Mouse (Mus musculus) cerebellum, adult 11-12 months (tissue): ENCODE measurements around the gene Gm20605.

Experiments used
- DNase-seq: peaks from one replicate; pipeline ENCODE4 v3.0.0; 2022

Gene Gm20605

GRCm38 (mm10) chr5:137628498-137629305, at the start of gene Gm20605, which contains the start of the genes Fbxo24 and Lrch4:
Gene Gm20605, plus strand, starts transcription at chr5:137629175.
Gene Fbxo24, minus strand, starts transcription at chr5:137629002.
Gene Lrch4, plus strand, starts transcription at chr5:137629121.
- peak; percentile 100 for DNase-seq

DNA sequence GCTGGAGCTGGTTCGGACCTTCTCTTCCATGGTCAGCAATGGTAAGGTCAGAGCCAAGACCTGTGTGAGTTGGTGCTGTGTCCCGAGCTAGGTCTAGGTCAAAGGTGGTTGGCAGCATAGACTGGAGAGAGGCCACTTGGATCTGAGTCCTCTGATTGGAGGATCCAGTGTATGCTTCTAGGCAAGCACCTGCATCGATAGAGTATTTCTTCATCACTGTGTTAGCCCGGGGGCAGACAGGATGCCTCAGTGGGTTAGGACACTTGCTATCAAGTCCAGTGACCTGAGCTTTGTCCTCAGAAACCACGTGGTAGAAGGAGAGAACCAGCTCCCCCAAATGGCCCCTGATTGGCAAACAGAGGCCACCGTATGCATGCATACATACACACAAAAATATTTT, 48.7 kb upstream of the Gm20605 start:
- DNase-seq: no peak

GRCm38 (mm10) chr5:137582702-137583101, 46.3 kb upstream of the Gm20605 start:
- DNase-seq: no peak

GRCm38 (mm10) chr5:137583670-137584169, 45.3 kb upstream of the Gm20605 start:
- no peak for DNase-seq

- peak; percentile 66 for DNase-seq
Measured at GRCm38 (mm10) chr5:137584976-137585375, 44.0 kb upstream of the Gm20605 start.

GRCm38 (mm10) chr5:137590507-137590906, 38.5 kb upstream of the Gm20605 start:
- no peak for DNase-seq

GRCm38 (mm10) chr5:137595921-137596320, 33.1 kb upstream of the Gm20605 start:
- no peak for DNase-seq

DNA sequence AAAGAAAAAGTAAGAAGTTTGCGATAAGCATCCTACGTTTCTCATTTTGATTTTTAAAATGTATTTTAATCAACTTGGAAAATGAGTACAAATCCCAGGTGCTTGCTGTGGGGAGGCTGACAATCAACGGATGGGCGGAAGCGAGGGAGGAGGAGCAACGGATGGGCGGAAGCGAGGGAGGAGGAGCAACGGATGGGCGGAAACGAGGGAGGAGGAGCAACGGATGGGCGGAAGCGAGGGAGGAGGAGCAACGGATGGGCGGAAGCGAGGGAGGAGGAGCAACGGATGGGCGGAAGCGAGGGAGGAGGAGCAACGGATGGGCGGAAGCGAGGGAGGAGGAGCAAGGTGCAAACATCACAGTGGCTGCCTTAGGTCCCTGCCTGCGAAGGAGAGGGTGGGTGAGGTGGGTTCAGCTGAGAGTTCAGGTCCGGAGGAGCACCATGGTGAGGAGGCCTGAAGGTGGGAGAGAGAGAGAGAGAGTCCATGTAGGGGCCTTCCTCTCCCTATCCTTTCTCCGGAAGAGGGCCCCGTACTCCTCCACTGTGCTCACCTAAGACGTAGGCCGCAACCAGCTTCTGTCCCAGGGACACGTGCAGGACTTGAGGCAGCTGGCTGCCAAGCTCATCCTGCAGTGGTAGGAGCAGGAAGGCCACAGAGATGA, 32.2 kb upstream of the Gm20605 start:
- no peak for DNase-seq

DNA sequence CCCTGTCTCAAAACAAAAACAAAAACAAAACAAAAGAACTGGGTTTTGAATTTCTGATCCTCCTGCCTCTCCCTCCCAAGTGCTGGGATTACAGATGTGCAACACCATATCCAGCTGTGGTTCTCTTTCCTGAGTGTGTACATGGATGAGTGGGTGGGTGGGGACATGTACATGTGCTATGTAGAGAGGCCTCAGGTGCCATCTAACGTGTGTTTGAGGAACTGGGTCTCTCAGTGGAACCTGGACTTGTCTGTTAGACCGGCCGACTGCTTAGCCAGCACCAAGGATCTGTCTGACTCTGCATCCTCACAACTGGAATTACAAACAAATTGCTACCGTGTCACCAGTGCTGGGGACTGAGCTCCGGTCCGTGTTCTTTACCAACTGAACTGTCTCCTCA, 31.4 kb upstream of the Gm20605 start:
- no peak for DNase-seq

GRCm38 (mm10) chr5:137598100-137598826, 30.7 kb upstream of the Gm20605 start:
- DNase-seq: no peak

GRCm38 (mm10) chr5:137599600-137599999, 29.4 kb upstream of the Gm20605 start:
- DNase-seq: peak; percentile 54

DNA sequence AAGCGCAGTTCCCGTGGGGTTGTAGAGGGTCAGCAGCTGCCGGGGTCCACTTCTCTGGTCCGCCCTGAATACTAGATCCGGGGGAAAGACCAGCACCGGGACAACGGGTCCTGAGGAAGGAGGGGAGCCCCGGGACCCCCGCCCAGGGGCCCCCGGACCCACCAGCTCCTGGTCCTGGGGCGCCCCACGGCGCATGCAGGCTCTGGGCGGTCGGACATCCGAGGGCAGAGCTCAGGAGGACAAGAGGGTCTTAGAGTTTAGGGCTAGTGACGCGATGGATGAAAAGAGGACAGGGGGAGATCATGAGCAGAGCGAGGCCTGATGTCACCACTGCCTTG, 28.7 kb upstream of the Gm20605 start:
- DNase-seq: no peak

DNA sequence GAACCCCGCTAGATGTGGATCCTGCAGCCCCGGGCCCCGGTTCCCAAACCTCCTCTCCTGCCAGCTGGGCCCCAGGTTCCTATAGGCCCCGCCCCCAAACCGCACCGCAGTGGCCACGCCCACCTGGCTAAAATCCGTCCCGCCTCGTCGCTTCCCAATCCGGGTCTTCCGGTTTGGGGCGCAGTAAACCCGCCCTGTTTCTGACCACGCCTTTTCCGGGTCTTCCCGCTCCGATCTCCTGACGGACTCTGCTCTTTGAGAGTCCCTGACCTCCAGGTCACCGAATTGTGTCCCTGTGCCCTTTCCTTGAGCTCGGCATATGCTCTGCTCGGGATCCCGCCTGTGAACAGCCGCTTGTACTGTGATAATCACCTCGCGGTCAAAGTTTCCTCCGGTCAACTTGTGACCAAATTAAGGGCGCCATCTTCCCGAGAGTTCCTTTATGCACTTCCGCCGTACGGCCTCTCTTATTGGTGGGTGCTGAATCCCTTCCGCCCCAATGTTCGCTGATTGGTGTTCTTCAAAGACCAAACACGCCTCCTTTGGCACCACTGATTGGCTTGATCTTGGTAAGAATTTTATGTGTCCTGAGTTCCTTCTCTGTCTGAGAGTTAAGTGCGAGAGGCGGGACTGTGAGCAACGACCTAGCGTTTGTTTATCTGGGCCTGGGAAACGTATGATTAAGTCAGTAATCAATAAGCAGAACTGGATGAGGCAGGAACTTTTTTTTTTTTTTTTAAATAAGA, 28.2 kb upstream of the Gm20605 start, which contains the start of gene Mospd3:
Mospd3 (minus strand) TSS at position 440 of the 746 bp plus-strand sequence.
- peak; percentile 94 for DNase-seq

DNA sequence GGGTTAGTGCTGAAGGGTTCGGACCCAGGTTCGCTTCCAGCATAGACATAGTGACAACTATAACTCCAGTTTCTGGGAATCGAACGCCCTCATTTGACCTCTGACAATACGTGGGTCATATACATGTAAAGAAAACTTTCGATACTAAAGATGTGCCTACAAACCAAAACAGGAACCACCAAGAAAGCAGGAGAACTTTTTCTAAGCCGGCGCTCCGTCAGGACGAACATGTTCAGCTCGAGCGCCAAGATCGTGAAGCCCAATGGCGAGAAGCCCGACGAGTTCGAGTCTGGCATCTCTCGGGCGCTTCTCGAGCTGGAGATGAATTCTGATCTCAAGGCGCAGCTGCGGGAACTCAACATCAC, 27.6 kb upstream of the Gm20605 start:
- no peak for DNase-seq

DNA sequence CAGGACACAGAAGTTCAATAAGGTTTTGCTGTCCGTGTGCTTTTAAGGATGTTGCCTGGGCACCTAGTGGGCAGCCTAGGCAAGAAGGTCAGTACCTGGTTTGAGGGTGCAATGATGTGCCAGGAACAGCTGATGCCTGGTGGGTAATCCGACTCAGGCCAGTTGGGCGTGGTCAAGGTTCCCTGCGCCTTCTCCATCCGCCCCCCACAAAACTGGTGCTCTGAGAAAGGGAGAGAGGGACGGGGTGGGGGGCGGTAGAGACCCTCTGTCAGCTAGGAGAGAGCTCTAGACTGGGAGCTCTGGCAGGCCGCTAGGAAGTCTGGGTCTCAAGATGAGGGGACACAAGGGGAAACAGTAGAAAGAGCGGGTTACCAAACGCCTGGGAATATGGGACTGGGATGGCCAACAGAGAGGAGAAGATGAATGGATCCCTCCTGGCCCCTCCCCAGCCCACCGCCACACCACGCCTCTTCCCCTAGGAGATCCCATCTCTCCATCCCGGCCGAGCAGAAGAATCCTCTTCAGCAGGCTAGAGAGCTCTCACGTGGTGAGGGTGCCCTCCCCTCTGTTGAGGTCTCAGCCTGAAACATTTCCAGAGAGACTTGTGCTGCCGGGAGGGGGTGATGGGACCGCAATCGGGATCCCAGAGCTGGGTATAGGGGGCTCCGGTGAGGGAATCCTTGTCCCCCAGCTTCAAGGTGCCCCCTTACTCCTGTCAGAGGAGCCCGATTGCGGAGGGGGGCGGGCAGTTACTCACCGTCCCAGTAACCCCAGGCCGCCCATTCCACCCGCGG, 20.9 kb upstream of the Gm20605 start:
- no peak for DNase-seq

DNA sequence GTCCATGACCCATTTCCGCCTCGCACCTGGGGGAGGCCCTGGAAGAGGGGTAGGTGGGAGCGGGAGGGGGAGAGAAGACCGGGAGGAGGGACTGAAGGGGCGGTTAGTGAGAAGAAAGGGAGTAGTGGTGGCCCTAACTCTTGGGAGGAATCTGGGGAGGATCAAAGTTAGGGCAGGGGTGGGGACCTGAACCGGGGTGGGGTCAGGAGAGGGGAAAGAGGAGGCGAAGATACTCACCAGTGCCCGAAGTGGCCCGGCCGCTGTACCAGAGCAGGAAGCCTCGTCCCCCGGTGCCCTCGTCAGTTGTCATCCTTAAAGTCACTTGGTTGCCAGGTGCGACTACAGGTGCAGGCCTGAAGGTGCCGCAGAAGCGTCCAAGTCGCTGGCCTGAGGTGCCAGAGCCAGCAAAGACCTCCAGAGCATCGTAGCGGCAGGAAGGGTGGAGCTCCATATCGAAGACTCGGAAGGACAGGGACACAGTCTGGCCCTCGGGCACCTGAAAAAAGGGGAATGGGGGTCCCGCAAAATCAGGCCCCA, 20.3 kb upstream of the Gm20605 start:
- DNase-seq: no peak

DNA sequence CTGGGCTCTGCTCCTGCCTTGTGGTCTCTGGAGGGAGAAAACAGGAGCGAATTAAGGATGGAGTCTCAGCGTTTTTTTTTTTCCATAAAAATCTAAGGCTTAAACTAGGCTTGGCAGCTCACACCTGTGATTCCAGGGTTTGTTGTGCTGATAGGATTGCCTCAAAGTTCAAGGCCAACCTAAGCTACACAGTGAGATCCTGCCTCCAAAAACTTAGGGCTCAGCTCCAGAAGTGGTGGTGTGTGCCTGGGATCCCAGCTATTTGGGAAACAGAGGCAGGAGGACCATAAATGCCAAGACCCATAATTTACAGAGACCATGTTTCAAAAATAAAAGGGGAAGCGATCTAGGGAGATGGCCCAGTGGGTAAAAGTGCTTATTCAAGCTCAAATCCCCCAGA, 19.7 kb upstream of the Gm20605 start:
- no peak for DNase-seq

DNA sequence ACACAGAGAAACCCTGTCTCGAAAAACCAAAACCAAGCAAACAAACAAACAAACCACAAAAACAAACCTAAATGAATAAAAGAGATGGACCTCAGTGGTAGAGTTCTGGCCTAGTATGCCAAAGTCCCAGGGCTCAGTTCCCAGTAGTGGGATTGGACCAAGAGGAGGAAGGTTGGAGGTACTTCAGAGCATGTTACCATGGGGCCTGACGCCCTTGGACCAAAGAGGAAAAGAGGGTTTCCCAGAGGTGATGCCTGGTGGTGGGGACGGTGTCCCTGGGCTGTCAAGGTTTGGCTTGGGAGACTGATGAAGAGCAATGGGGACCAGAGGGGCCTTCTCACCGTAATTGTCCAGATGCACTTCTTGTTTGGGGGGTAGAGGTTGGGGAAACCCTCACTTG, 18.9 kb upstream of the Gm20605 start:
- DNase-seq: no peak

GRCm38 (mm10) chr5:137610548-137611244, 18.3 kb upstream of the Gm20605 start:
- no peak for DNase-seq

- no peak for DNase-seq
Measured at GRCm38 (mm10) chr5:137611245-137611602, 17.8 kb upstream of the Gm20605 start.

DNA sequence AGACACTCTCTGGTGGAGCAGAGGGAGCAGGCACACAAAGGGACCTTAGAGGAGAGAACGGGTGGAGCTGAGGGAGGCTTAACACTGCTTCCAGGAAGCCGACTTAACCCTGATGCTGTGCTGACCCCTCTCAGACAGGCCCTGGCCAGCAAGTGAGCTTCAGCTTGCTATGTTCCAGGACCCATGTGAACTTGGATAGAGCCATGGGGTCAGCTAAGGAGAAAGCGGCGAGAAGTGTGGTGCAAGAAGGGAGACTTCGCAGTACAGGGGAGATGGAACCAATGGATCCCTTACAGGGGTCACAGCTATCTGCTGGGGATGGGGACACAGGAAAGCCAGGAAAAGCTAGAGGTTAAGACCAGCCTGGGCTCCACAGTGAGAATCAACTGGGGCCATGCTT, 15.9 kb upstream of the Gm20605 start:
- DNase-seq: no peak
